Mouse (Mus musculus) spleen, adult 18-20 months (tissue): Measurements from ENCODE around the gene Plce1.

Experiments
- DNase-seq, 2 experiments: peaks; one replicate each; pipeline ENCODE4 v3.0.0; 2022; ENCODE audit warnings: mixed read lengths in 2 of 2

Plce1 gene

DNA sequence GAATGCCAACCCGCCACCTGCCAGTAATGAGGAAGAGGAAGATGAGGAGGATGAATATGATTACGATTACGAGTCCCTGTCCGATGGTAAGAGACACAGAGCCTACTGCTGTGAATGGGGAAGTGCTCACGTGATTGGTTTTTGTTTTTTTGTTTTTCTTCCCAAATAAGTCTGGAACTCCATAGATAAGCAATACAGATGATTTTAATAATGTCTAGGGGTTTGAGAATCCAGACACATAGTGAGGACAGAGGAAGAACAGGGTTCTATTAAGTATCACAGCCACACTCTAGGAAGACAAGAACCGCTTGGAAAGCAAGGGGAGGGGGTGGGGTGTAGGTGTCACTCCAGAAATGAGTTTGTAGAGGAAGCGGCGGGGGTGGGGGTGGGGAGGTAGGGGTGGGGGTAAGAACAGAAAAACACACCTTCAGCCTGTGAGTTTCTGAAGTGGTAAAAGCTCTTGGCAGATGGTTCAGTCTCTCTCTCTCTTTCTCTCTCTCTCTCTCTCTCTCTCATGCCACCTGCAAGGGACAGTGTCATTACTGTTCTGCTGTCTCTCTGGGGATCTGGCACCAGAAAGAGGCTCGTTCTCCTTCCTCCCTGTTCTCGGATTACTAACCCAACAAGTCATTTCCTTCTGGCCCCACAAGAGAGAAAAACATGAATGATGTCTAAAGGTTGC is 265.0 kb downstream of the Plce1 start:
- no peak for DNase-seq

DNA sequence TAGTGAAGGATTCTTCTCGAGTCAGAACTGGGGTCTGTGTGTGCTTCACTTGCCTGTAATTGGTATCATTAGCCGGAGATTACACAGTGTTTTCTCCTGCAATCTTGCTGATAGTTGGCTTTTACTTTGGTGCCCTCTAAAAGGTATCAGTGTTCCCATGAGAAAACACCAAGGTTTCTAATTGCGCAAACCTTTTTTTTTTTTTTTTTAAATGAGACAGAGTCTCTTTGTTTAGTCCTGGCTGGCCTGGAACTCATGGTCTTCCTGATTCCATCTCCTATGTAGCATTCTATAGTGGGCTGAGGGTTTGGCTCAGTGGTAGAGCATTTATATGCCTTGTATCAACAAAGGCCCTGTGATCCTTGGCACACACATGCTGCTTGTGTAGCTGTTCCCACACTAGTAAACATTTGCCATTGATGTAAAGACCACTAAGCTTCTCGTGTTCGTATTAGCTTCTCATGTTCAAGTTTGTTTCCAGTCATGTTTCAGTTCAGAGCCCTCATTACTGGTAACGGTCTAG is 265.6 kb downstream of the Plce1 start:
- DNase-seq: no peak

DNA sequence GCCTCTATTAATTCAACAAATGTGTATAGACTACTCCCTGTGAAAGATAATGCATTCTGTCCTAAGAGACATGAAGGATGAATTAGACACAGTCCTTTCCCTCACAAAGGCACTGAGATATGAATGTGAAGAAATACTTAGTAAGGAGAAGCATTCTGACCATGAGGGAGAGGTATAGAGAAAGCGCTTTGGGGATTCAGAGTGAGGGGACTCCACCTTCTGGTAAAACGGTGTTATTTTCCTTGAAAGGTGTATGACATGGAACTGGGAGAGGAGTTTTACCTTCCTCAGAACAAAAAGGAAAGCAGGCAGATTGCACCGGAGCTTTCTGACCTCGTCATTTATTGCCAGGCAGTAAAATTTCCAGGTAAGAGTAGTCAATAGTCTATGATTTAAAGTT is 269.3 kb downstream of the Plce1 start:
- no peak for DNase-seq

DNA sequence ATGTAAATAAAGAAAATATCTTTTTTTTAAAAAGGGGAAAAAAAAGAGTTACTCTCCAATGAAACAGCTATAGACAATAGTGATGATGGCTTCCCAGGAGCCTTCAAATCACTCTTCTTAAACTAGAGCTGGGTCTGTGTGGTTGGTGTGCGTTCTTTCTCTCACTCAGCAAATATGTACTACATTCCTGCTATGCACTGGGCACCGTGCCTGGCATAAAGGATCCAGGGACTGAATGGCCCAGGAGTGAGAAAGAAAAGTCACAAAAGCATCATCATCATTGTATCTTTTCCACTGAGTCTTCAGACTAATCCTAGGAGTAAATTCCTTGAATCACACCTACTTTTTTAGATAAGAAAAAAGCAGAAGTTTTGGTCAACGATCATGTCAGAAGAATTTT is 276.3 kb downstream of the Plce1 start:
- DNase-seq: no peak

DNA sequence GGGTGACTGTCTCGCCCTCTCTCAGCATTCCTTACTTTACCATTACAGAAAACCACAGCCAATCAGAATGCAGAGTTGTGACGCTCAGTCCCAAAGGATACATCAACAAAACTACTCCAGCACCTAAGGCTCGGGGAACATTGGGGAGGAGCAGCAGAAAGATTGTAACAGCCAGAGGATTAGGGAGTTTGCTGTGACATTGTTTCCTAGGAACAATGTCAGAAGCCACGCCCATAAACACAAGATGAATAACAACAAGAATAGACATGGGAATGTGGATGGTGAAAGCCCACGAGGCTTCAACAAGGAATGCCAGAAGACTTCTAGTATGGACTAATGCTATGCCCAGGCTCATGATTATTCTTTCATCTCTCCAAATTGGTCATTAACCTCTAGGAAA is 277.1 kb downstream of the Plce1 start:
- no peak for DNase-seq

DNA sequence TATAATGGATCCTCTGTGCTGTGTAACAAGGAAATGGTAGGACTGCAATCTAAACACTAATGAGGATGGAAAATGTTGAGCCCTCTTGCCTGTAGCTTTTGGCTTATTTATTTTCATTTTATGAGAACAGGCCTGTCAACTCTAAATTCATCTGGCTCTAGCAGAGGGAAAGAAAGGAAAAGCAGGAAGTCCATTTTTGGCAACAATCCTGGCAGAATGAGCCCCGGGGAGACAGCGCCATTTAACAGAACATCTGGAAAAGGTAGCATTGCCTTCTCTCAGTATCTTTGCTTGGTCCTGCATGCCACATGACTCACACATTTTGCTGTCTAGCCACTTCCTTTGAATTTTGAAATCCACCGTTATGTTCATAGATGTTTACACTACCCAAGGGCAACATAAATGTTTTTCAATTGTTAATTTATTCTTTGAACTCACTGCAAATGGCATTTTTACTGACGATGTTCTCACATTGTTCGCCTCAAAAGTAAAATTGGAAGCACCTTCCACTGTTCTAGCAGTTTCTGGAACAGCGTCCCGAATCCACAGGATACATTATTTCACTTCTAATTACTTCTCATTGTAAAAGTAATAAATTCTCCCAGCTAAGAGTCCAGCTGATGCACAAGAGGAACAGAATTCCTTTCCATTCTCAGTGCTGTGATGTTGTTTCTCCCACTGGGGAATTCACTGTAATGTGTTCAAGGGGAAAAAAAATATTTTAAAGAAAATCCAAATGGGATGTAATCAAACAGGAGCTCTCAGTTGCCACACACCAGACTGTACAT is 278.0 kb downstream of the Plce1 start:
- DNase-seq: no peak

DNA sequence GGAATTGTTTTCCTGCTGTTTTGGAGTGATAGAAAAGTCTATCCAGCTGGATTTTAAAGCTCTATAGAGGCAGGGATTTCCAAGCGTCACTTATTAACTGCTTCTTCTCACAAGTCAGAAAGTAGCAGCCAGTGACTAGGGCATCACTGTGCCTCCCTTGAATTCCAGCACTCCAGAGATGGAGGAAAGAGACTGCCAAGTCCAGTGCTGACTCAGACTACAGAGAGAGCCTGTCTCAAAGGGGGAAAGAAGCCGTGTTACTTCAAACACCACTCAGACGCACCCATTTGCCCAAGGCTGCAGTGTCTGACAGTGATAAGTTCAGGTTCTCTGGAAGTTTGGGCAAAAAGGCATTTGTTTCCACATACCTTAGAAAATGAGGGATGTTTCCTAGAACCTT is 279.5 kb downstream of the Plce1 start:
- no peak for DNase-seq

DNA sequence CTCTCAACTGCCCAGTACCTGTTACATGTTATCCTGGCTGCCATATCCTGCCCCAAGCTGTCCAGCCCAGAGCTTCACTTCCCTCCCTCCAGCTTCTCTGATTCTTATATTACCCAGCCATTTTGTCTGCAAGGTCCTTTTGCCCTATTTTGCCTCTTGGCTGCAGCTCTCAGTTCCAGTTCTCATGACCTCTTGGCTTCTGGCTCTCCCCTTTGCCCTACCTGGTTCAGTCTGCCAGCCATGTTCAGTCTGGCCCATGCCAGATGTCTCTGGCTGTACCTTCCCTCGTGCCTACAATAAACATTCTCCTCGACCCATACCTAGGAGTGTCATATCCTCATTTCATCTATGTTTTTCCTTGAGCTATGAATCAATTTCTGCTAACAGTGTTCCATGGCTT is 285.4 kb downstream of the Plce1 start:
- no peak for DNase-seq

DNA sequence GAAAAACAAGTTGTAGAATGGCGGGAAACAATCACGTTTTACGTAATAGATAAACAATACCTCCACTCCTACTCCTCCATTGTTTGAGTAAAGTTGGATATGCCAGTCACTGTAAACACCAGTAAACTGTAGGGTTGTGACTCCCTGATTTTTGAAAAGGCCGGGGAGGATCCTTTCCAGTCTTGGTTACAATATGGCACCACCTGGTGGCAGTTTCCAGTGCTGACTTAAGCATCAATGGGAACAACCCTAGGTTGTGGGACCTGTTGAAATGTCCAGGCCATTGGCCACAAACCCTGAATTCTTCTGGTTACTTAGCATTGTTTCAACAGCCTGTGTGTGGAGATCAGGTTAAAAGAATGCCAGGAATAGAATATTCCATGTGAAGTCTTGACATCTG is 294.6 kb downstream of the Plce1 start:
- DNase-seq: no peak

DNA sequence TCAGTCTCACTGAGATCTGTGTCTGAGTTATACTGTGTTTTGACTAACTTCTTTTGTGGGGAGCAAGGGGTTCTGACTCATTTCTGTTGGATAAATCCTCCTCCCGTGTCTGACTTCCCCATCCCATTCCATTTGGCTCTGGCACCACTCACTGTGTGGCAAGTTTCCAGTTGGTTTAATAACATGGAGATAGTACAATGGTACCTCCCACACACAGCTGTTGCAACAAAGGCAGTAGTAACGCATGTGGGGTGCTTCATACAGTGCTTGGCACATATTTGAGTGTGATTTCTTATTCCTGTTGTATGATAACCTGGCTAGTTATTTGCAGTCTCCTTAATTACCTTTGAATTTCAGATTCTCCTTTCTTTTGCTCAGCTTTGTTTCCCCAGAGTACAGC is 297.9 kb downstream of the Plce1 start:
- DNase-seq: no peak

DNA sequence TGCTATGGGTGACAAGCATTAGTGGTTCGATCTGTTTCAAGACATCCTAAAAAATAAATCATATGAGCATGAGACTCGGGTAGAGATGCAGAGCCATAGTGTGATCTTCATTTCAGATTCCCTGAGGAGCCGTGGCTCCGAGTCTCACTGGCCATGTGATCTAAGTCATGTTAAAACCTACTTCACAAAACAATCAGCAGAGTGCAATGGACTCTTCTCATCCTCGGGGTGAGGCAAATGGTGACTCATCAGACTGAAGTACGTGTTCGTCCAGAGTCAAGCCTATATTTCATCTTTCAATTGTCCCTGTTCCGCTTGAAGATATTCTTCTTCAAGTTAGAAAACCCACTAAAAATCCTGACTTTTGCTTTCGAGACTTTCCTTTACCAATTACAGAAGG is 302.6 kb downstream of the Plce1 start:
- no peak for DNase-seq

DNA sequence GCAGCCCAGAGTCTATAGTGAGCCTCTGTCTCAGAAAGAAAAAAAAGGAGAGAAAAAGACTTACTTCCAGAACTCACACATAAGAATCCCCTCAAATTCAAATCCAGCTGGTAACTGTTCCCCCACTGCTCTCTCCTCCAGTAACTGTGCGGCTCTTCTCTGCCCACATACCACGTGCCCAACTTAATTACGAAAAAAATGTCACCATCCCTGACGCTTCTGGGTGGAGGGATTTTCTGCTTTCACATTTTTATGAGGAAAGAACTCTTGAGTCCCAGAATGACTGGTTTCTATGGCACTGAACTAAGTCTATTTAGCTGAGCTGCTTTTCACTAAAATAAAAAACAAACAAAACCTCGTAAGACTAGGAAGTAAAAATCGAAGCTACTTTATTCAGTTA is 306.8 kb downstream of the Plce1 start:
- DNase-seq: no peak

DNA sequence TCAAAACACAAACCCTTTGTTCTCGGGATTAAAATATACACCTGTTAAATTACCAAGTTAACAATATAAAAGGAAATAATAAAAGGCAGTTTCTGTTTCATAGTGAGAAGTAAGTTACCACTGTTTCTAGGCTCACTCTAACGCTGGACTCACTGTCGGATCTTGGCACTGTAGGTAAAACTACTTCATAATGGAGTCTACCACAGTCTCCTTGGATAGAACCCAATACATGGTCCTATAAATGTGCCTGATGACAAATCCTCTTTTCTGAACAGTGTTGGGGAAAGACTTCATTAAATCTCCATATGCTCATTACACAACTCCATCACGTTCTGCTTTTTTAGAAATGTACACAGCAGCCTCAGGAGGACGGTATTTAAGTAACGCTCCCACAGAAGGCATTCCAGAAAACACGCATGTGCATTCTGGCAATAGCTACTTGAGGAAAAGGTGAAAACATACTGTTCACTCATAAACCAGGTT is 312.7 kb downstream of the Plce1 start:
- no peak for DNase-seq

DNA sequence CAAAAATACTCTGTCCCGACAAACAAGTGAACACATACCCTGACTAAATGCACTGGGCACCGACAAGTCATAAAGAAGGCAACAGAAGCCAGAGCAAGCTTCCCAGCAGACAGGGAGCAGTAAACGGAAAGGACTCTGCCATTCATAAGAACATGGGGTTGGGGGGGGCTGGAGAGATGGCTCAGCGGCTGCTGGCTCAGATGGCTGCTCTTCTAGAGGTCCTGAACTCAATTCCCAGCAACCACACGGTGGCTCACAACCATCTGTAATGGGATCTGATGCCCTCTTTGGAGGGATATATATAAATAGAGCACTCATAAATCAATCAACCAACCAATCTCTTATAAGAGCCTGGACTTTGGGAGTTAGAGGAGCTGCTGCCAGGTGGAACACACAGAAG is 315.6 kb downstream of the Plce1 start:
- no peak for DNase-seq

DNA sequence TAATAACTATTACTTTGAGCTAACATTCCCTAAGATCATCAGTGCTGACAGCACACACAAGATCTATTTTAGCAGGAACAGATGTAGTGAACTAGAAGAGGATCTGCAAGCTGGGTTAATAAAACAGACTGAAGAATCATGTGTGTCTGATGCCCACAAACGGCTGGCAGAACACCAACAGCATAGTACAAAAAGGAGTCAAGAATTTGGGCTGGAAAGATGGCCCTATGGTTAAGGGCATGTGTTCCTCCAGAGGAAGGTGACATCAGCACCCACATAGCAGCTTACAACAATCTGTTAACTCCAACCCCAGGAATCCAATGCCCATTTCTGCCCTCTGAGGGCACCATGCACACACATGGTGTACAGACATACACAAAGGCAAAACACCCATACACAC is 317.4 kb downstream of the Plce1 start:
- DNase-seq: no peak

DNA sequence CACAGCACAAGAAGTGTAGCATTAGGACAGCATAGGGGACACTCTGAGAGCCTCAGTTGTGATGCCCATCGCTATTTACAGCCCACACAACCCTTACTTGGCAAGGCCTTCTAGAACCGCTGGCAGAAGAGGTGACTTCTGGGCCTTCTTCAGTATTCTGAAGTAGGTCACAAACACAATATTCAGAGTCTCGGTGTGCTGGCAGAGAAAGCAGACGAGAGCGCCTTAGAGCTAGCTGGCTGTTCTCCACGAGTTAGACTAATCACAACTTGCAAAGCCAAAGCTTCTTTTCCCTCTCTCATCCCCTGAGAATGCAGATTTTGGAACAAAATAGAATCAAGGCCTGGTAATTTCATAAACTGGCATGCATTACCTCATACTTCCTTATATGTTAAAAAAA is 317.9 kb downstream of the Plce1 start:
- DNase-seq: no peak

DNA sequence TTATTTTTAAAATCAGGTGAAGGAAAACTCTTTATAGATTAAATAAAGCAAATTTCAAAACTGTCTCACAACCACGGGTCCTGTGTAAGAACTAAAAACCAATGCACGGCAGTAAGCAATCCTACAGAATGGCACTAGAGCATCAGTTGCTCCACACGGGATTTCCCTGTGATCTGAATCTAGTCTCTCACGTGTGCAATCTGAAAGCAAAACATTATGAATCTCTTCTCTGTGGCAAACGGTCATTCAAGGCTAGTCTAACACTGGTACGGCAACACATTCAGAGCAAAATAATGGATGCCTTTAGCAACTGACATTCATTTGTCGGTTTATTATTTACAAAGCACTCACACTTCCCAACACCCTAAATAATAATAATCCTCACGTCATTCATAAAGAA is 337.3 kb downstream of the Plce1 start:
- DNase-seq: no peak

DNA sequence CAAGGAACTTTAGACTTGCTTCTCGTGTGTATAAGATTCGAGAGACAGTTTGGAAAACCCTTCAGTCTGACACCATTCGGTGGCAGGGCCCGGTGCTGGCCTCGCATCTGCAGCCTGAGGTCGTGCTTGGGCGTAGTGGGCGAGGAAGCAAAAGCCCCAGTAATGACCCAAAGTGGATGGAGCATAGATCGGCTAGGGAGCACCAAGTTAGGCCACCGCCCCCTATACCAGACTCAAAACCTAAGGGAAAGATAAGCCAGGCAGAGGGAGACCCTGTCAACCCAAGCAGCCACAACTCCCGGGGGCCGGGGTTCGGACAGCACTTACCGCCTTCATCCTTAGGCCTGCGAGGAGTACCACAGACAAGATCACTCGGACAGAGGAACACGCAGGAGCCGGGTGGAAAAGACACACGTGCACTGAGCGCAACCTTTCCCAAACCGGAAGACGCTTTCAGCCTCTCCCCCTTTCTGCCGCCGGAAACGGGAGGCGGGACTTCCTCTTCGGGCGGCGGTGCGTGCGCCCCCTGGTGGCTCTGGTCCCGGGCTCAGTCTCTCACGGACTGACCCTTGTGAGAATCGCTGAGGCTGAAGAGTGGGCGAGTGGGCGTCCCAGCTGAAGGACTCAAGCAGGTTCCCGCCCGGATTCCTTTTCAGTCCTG is 338.0 kb downstream of the Plce1 start, which contains the start of gene Noc3l:
Gene Noc3l, minus strand, starts transcription at position 472 of the 661 bp plus-strand sequence.
- peak; percentile 83 to 96 for DNase-seq

DNA sequence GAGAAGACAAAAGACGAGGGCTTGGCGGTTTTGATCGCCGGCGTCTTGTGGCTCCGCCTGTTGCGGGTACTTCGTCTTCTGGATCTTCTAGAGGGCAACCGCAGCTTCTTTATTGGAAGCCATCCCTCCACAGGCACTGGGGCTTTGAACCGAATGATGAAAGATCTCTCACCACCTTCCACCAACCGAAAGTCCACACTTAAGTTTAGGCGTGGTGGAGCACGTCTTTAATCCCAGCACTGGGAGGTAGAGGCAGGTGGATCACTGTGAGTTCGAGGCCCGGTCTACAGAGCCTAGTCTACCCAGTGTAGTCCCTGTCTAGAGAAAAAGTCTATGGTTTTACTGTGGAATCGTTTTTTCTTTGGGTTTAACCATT is 338.5 kb downstream of the Plce1 start:
- no peak for DNase-seq

DNA sequence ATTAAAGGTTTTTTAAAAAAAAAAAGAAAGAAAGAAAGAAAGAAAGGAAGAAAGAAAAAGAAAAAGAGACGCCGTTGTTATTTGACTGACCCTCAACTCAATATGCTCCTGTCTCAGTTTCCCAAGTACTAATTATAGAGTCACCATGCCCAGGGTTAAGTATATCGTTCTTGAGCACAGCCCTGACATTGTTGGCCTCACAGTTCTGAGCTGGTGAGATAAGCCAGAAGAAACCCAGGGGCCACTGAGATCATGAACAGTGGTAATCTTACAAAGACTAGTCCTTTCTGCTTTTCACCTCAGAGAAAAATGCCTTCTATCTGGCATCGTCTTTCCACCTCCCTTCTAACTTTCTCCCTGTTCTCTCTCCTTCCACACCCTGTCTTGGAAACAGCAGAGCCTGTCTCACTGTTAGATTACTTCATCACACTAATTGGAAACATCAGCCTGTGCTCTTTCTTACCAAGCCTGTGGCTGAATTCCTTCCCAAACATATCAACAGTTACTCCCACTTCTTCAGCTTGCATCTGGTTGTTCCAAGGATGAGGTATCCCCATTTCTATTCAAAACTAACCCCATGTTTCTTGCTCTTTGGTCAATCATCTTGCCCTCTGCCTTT is 339.4 kb downstream of the Plce1 start:
- DNase-seq: no peak

DNA sequence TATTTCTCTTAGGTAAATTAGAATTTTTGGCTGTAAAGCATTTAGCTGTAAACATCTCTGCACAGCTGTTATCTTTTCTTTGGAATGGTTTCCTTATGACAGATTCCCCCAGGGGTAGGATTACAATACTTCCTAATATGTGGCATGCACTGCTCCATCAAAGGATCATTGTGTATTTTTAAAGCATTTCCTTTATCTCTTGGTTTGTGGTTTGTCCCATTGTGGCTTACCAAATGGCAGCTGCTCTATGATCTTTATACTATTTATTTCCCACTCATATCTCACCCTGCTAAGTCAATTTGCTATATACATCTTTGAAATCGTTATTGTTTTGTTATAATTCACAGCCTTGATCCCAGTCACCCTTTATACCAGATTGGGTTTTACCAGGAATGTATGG is 352.3 kb downstream of the Plce1 start:
- DNase-seq: no peak
